11 mouse cellular contexts compared by ENCODE assay signal in genomic region chr3:83997036-83997435, GRCm38 (mm10). TPM values are rescaled to one million over a fixed set of nuclear protein-coding genes. Genes with fewer than 3 reads are reported as not detected.
DNase-seq lines count a peak whose midpoint lies in the region; ATAC-seq and TF ChIP-seq lines count a peak whose summit lies in the region.
"Had no signal": no experiment of that assay in that cellular context is flagged by ENCODE, and none has a peak within 500 bp of the region (broad histone marks: within the 10 kb centered on the region; RNA-seq: fewer than 3 reads in every experiment).

No protein-coding gene starts in this region.

- no peaks in the 10 kb centered on the region for H3K9me3 ChIP-seq in midbrain, embryonic 14.5 days (ENCODE audit: control insufficient read depth, low read length)
- H3K9me3 ChIP-seq in midbrain, embryonic 13.5 days = no peaks in the 10 kb centered on the region
- no peaks in the 10 kb centered on the region for H3K9me3 ChIP-seq in forebrain, embryonic 11.5 days (ENCODE audit: control insufficient read depth, low read length)
- H3K9me3 ChIP-seq: heart, embryonic 12.5 days had no signal

- 68% methylated on average over 3 of the region's 3 CpGs for WGBS in heart, adult 2 months
- WGBS in midbrain, embryonic 14.5 days = 67% methylated on average over 3 of the region's 3 CpGs
- 67% methylated on average over 3 of the region's 3 CpGs for WGBS in midbrain, embryonic 13.5 days
- 55% methylated on average over 3 of the region's 3 CpGs for WGBS in forebrain, embryonic 11.5 days

- peaks cover 4% of the 10 kb centered on the region; the same call in 1 of the 2 replicates for H3K36me3 ChIP-seq in heart, adult 2 months (ENCODE audit: control insufficient read depth, insufficient read depth, low read length)
- H3K36me3 ChIP-seq in midbrain, embryonic 14.5 days (ENCODE audit: control insufficient read depth, insufficient read depth, low read length) = peaks cover 1% of the 10 kb centered on the region; the same call in 1 of the 2 replicates
- H3K36me3 ChIP-seq in midbrain, embryonic 13.5 days = no peaks in the 10 kb centered on the region
- H3K36me3 ChIP-seq in forebrain, embryonic 11.5 days (ENCODE audit: control insufficient read depth, insufficient read depth, low read length) = no peaks in the 10 kb centered on the region
- H3K36me3 ChIP-seq: heart, embryonic 12.5 days had no signal

- H3K27me3 ChIP-seq in heart, adult 2 months (ENCODE audit: control insufficient read depth, insufficient read depth, low read length) = no peaks in the 10 kb centered on the region
- no peaks in the 10 kb centered on the region for H3K27me3 ChIP-seq in midbrain, embryonic 14.5 days (ENCODE audit: control insufficient read depth, insufficient read depth, low read length)
- no peaks in the 10 kb centered on the region for H3K27me3 ChIP-seq in midbrain, embryonic 13.5 days
- H3K27me3 ChIP-seq in forebrain, embryonic 11.5 days (ENCODE audit: control insufficient read depth, insufficient read depth, low read length) = no peaks in the 10 kb centered on the region
- H3K27me3 ChIP-seq: heart, embryonic 12.5 days had no signal

- TF ChIP-seq EP300 in heart, adult 2 months (IDR thresholded peaks at IDR 0.05; ENCODE audit: insufficient read depth, low read depth, low read length) = peak; percentile 56; the same call in 1 of the 2 replicates

- peak overlapping the region; percentile 76 for H3K27ac ChIP-seq in heart, adult 2 months
- H3K27ac ChIP-seq in midbrain, embryonic 14.5 days (replicated peaks; ENCODE audit: low read depth, low read length) = 0 out of 2 replicates have a peak overlapping the region, but pooled peaks have one; percentile 26
- no peak overlapping the region for H3K27ac ChIP-seq in midbrain, embryonic 13.5 days
- peak overlapping the region; percentile 41; the same call in 1 of the 2 replicates for H3K27ac ChIP-seq in forebrain, embryonic 11.5 days (ENCODE audit: low read depth, low read length)
- H3K27ac ChIP-seq: layer of hippocampus, adult 2 months had no signal

- no peak for ATAC-seq in midbrain, embryonic 14.5 days (ENCODE audit: low FRiP score, low TSS enrichment)
- ATAC-seq in midbrain, embryonic 13.5 days = no peak
- 0 out of 2 replicates have a peak, but pooled peaks have one; percentile 19 for ATAC-seq in forebrain, embryonic 11.5 days (replicated peaks; ENCODE audit: low FRiP score)

- no peaks in the 10 kb centered on the region; the same call in 1 of the 2 replicates for H3K79me2 ChIP-seq in heart, adult 2 months (replicated peaks; ENCODE audit: control insufficient read depth, insufficient read depth, low read length)

- no peak for DNase-seq in heart, adult 2 months
- no peak for DNase-seq in heart, postnatal 4 days
- DNase-seq in midbrain, embryonic 14.5 days = no peak
- no peak for DNase-seq in forebrain, embryonic 11.5 days (ENCODE audit: low spot score)
- DNase-seq in thymus, postnatal 10 days (ENCODE audit: low spot score in 2 of 2) = peak; percentile 33 to 35
- no peak for DNase-seq in lung, postnatal 10 days
- DNase-seq in left cerebral cortex, postnatal 14 days (ENCODE audit: low spot score in 2 of 2) = no peak
- DNase-seq: cerebellum, adult 8-10 months had no signal

- no peak overlapping the region for H3K9ac ChIP-seq in heart, adult 2 months (ENCODE audit: low read depth, low read length)
- no peak overlapping the region for H3K9ac ChIP-seq in midbrain, embryonic 14.5 days (replicated peaks; ENCODE audit: low read length)
- H3K9ac ChIP-seq in midbrain, embryonic 13.5 days (replicated peaks) = no peak overlapping the region
- H3K9ac ChIP-seq in forebrain, embryonic 11.5 days (ENCODE audit: low read length) = no peak overlapping the region
- H3K9ac ChIP-seq: heart, embryonic 12.5 days had no signal

- intact Hi-C loops in heart, adult 2 months (cut with DNase I) = no loop called here
- intact Hi-C loops in left cerebral cortex, postnatal 14 days (cut with DNase I) = no loop called here

- peaks cover 16% of the 10 kb centered on the region for H3K4me1 ChIP-seq in heart, adult 2 months (ENCODE audit: control insufficient read depth, insufficient read depth, low read length)
- H3K4me1 ChIP-seq in midbrain, embryonic 14.5 days (ENCODE audit: control insufficient read depth, insufficient read depth, low read length) = peaks cover 40% of the 10 kb centered on the region
- peaks cover 65% of the 10 kb centered on the region for H3K4me1 ChIP-seq in midbrain, embryonic 13.5 days (replicated peaks)
- H3K4me1 ChIP-seq in forebrain, embryonic 11.5 days (replicated peaks; ENCODE audit: control insufficient read depth, insufficient read depth, low read length) = peaks cover 19% of the 10 kb centered on the region

- no peak overlapping the region for H3K4me2 ChIP-seq in midbrain, embryonic 14.5 days (ENCODE audit: low read length)
- no peak overlapping the region for H3K4me2 ChIP-seq in midbrain, embryonic 13.5 days (replicated peaks)
- H3K4me2 ChIP-seq in forebrain, embryonic 11.5 days (ENCODE audit: low read depth, low read length, severe bottlenecking) = no peak overlapping the region
- H3K4me2 ChIP-seq: heart, embryonic 12.5 days had no signal

- no peak for TF ChIP-seq CTCF in heart, adult 2 months (IDR thresholded peaks at IDR 0.05)

- no peak overlapping the region for H3K4me3 ChIP-seq in heart, adult 2 months
- no peak overlapping the region for H3K4me3 ChIP-seq in midbrain, embryonic 14.5 days (replicated peaks; ENCODE audit: low read depth, low read length)
- H3K4me3 ChIP-seq in midbrain, embryonic 13.5 days (replicated peaks) = no peak overlapping the region
- no peak overlapping the region for H3K4me3 ChIP-seq in forebrain, embryonic 11.5 days (ENCODE audit: low read depth, low read length)
- H3K4me3 ChIP-seq: heart, embryonic 12.5 days; layer of hippocampus, adult 2 months had no signal

- no peak for TF ChIP-seq POLR2A in heart, adult 2 months (IDR thresholded peaks at IDR 0.05; ENCODE audit: insufficient read depth, low read depth, low read length)

RNA-seq across cellular contexts. Expression of gene Tmem131l, which starts 42.9 kb away (rescaled TPM):
- 10 to 100 TPM; 22.0 to 23.4 TPM for total RNA-seq in heart, adult 2 months (2021)
- polyA plus RNA-seq in heart, adult 2 months (2012; rRNA removed) = 17.3 and 18.1 TPM in 2 replicates
- total RNA-seq in heart, postnatal 4 days (2021) = 10 to 100 TPM; 32.7 to 41.7 TPM
- 89.4 and 90.7 TPM in 2 replicates for polyA plus RNA-seq in midbrain, embryonic 14.5 days (2014; fragmentation: Nextera tagmentation; extraction: Ambion mirVana)
- polyA plus RNA-seq in midbrain, embryonic 13.5 days (2015; fragmentation: Nextera tagmentation; extraction: Ambion mirVana) = 81.1 and 91.8 TPM in 2 replicates
- 96.0 and 99.2 TPM in 2 replicates for polyA plus RNA-seq in forebrain, embryonic 11.5 days (2014; fragmentation: Nextera tagmentation; extraction: Ambion mirVana)
- 10 to 100 TPM; 29.6 to 35.8 TPM for total RNA-seq in left cerebral cortex, postnatal 14 days (2021)

Comparison
In these comparisons a context has a peak if more than half of its experiments do, and no peak if none do; other contexts are left out.
1. DNase-seq: peak in thymus, postnatal 10 days (2 of 2); none in heart, adult 2 months (0 of 2), heart, postnatal 4 days (single experiment), midbrain, embryonic 14.5 days (single experiment), forebrain, embryonic 11.5 days (single experiment), lung, postnatal 10 days (single experiment) and left cerebral cortex, postnatal 14 days (0 of 2).